Mouse (Mus musculus): Measurements from ENCODE around the gene Syngr3.

GRCm38 (mm10) chr17:24670246-24670844 lies 19.4 kb downstream of the Syngr3 start:
- no peak for TF ChIP-seq POLR2A (IDR thresholded peaks at IDR 0.05; ENCODE audit: extremely low read depth, insufficient read depth, low read length)
- no peak for TF ChIP-seq CTCF (IDR thresholded peaks at IDR 0.05; ENCODE audit: extremely low read depth, insufficient read depth, low read length)

Data from cortical plate, adult 2 months (tissue).